Mouse (Mus musculus): Measurements from ENCODE around the gene Fsd2. TPM values are rescaled to one million over a fixed set of nuclear protein-coding genes. Genes with fewer than 3 reads are reported as not detected.

Gene Fsd2
- polyA plus RNA-seq, 1 experiment from 2014 or later, result 0.04 TPM

- no peaks in the 10 kb centered on the region for H3K9me3 ChIP-seq (ENCODE audit: control insufficient read depth, low read length)
- H3K9ac ChIP-seq (ENCODE audit: low read length), result no peak overlapping the region
- no peak overlapping the region for H3K4me2 ChIP-seq (ENCODE audit: low read depth, severe bottlenecking)
- 45% methylated on average over 9 of the region's 9 CpGs for WGBS
- no peaks in the 10 kb centered on the region for H3K4me1 ChIP-seq (ENCODE audit: control insufficient read depth, insufficient read depth, low read length)
- no peak for ATAC-seq (ENCODE audit: insufficient number of reproducible peaks, low FRiP score, low TSS enrichment, low read depth)
- H3K27ac ChIP-seq (replicated peaks; ENCODE audit: low read depth, low read length), result no peak overlapping the region
- H3K4me3 ChIP-seq (ENCODE audit: low read depth, low read length), result no peak overlapping the region
- no peak for DNase-seq (ENCODE audit: low spot score)
- H3K27me3 ChIP-seq (ENCODE audit: control insufficient read depth, insufficient read depth, low read length), result peaks cover 11% of the 10 kb centered on the region
- H3K36me3 ChIP-seq (ENCODE audit: control insufficient read depth, insufficient read depth, low read length), result no peaks in the 10 kb centered on the region
These were observed 74.1 kb downstream of the Fsd2 start for GRCm38 (mm10) chr7:81492628-81493027.

DNA sequence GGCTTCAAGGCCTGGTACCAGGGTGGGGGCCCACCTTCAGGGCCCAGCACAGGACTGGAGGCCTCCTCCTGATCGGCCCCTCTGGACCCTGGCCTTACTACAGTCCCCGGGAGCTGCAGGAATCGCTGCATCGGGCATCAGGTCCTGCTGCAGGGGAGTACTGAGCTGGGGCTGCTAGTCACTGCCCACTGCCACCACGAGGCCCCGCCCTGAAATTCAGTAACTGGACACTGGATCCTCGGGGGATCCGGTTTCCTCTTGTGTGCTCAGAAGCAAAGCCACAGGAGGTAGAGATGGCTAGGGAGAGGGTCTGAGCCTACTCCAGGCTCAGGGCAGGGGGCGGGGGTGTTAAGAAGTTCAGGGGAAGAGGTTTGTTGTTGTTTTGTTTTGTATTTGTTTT is 77.1 kb downstream of the Fsd2 start:
- ATAC-seq (ENCODE audit: insufficient number of reproducible peaks, low FRiP score, low TSS enrichment, low read depth), result 0 out of 2 replicates have a peak, but pooled peaks have one; percentile 13
- H3K4me3 ChIP-seq (ENCODE audit: low read depth, low read length), result no peak overlapping the region
- H3K27me3 ChIP-seq (ENCODE audit: control insufficient read depth, insufficient read depth, low read length), result peaks cover 9% of the 10 kb centered on the region
- no peaks in the 10 kb centered on the region for H3K9me3 ChIP-seq (ENCODE audit: control insufficient read depth, low read length)
- 11% methylated on average over 9 of the region's 9 CpGs for WGBS
- H3K4me1 ChIP-seq (ENCODE audit: control insufficient read depth, insufficient read depth, low read length), result no peaks in the 10 kb centered on the region
- no peak overlapping the region for H3K4me2 ChIP-seq (ENCODE audit: low read depth, severe bottlenecking)
- no peak for DNase-seq (ENCODE audit: low spot score)
- H3K27ac ChIP-seq (replicated peaks; ENCODE audit: low read depth, low read length), result no peak overlapping the region
- no peak overlapping the region for H3K9ac ChIP-seq (ENCODE audit: low read length)
- H3K36me3 ChIP-seq (ENCODE audit: control insufficient read depth, insufficient read depth, low read length), result no peaks in the 10 kb centered on the region

MicroRNAs encoded within 50 kb of the gene (microRNA counts, 519-probe panel; counts per million panel counts)
- microRNA mmu-miR-1839-3p (not detected), microRNA mmu-miR-1839-5p (2,582 counts per million, percentile 25 among the panel's probes with 10 or more counts)

Other genes with a start within 250 kb of the Fsd2 start
- 1,441 and 1,453 TPM in 2 replicates for gene Rps17, start 221.7 kb downstream of the Fsd2 start, polyA plus RNA-seq (2014; fragmentation: Nextera tagmentation; extraction: Ambion mirVana)
- gene Cpeb1, start 111.5 kb downstream of the Fsd2 start, polyA plus RNA-seq (2014; fragmentation: Nextera tagmentation; extraction: Ambion mirVana), result 0.12 and 0.35 TPM in 2 replicates
- 0.21 and 0.27 TPM in 2 replicates for gene Ap3b2, start 73.0 kb downstream of the Fsd2 start, polyA plus RNA-seq (2014; fragmentation: Nextera tagmentation; extraction: Ambion mirVana)
- not detected in 2 replicates for gene BC048679, start 68.7 kb downstream of the Fsd2 start, polyA plus RNA-seq (2014; fragmentation: Nextera tagmentation; extraction: Ambion mirVana)
- 4.4 and 5.6 TPM in 2 replicates for gene Whamm, start 4.3 kb upstream of the Fsd2 start, polyA plus RNA-seq (2014; fragmentation: Nextera tagmentation; extraction: Ambion mirVana)
- 33.5 and 36.0 TPM in 2 replicates for gene Homer2, start 140.6 kb upstream of the Fsd2 start, polyA plus RNA-seq (2014; fragmentation: Nextera tagmentation; extraction: Ambion mirVana)
- 109 and 113 TPM in 2 replicates for gene Ramac, start 196.0 kb upstream of the Fsd2 start, polyA plus RNA-seq (2014; fragmentation: Nextera tagmentation; extraction: Ambion mirVana)
- gene 3110040N11Rik, start 222.5 kb upstream of the Fsd2 start, polyA plus RNA-seq (2014; fragmentation: Nextera tagmentation; extraction: Ambion mirVana), result 50.8 and 58.4 TPM in 2 replicates